Mouse (Mus musculus): ENCODE measurements around the gene Rps13.

Gene Rps13

GRCm38 (mm10) chr7:116290559-116290958 is 43.4 kb downstream of the Rps13 start:
- no peak for DNase-seq

- no peak for DNase-seq
Observed at GRCm38 (mm10) chr7:116288996-116289395, 45.0 kb downstream of the Rps13 start.

- DNase-seq = no peak
Observed at GRCm38 (mm10) chr7:116287959-116288358, 46.0 kb downstream of the Rps13 start.

- DNase-seq = no peak
Observed at GRCm38 (mm10) chr7:116286611-116287355, 47.2 kb downstream of the Rps13 start.

GRCm38 (mm10) chr7:116286173-116286572 is 47.8 kb downstream of the Rps13 start:
- no peak for DNase-seq

- no peak for DNase-seq
Observed at GRCm38 (mm10) chr7:116285216-116285615, 48.8 kb downstream of the Rps13 start.

GRCm38 (mm10) chr7:116282755-116283154 is 51.2 kb downstream of the Rps13 start:
- no peak for DNase-seq
